Mouse (Mus musculus) left cerebral cortex, adult 11 months (tissue): ENCODE measurements around the gene Acsf2.

Experiments used
- DNase-seq: peaks from one replicate; pipeline ENCODE4 v3.0.0; 2022; ENCODE audit warnings: low spot score

Gene Acsf2

GRCm38 (mm10) chr11:94598437-94599120 lies 3.1 kb downstream of the Acsf2 start:
- DNase-seq = no peak

- DNase-seq = no peak
These were observed 4.4 kb downstream of the Acsf2 start for GRCm38 (mm10) chr11:94597319-94597718.

- no peak for DNase-seq
These were observed 5.3 kb downstream of the Acsf2 start for GRCm38 (mm10) chr11:94596311-94596852.

- DNase-seq = no peak
These were observed 14.2 kb downstream of the Acsf2 start for GRCm38 (mm10) chr11:94587511-94587910.

- DNase-seq = no peak
These were observed 16.6 kb downstream of the Acsf2 start for GRCm38 (mm10) chr11:94585091-94585490.

GRCm38 (mm10) chr11:94580111-94580740 lies 21.4 kb downstream of the Acsf2 start:
- DNase-seq = no peak

- no peak for DNase-seq
These were observed 25.3 kb downstream of the Acsf2 start for GRCm38 (mm10) chr11:94576361-94576760.

- DNase-seq = no peak
These were observed 26.6 kb downstream of the Acsf2 start for GRCm38 (mm10) chr11:94575036-94575435.

GRCm38 (mm10) chr11:94574560-94574959 lies 27.1 kb downstream of the Acsf2 start:
- DNase-seq = no peak

GRCm38 (mm10) chr11:94571850-94572249 lies 29.8 kb downstream of the Acsf2 start:
- DNase-seq = no peak

- no peak for DNase-seq
These were observed 31.1 kb downstream of the Acsf2 start for GRCm38 (mm10) chr11:94570612-94571011.

GRCm38 (mm10) chr11:94567326-94567725 lies 34.3 kb downstream of the Acsf2 start:
- DNase-seq = no peak

GRCm38 (mm10) chr11:94566534-94566933 lies 35.1 kb downstream of the Acsf2 start:
- DNase-seq = no peak

- DNase-seq = no peak
These were observed 36.6 kb downstream of the Acsf2 start for GRCm38 (mm10) chr11:94565151-94565479.

- no peak for DNase-seq
These were observed 37.1 kb downstream of the Acsf2 start, which contains the start of gene Chad for GRCm38 (mm10) chr11:94564437-94565150. TSS of gene Chad (plus strand) at chr11:94565047.

- no peak for DNase-seq
These were observed 37.9 kb downstream of the Acsf2 start for GRCm38 (mm10) chr11:94563821-94564220.

- DNase-seq = no peak
These were observed 38.3 kb downstream of the Acsf2 start for GRCm38 (mm10) chr11:94563383-94563782.

GRCm38 (mm10) chr11:94558226-94558625 lies 43.4 kb downstream of the Acsf2 start:
- DNase-seq = no peak

- DNase-seq = no peak
These were observed 51.3 kb downstream of the Acsf2 start for GRCm38 (mm10) chr11:94550442-94550744.

- DNase-seq = no peak
These were observed 51.8 kb downstream of the Acsf2 start for GRCm38 (mm10) chr11:94549691-94550441.

GRCm38 (mm10) chr11:94548888-94549690 lies 52.6 kb downstream of the Acsf2 start, which contains the start of gene Rsad1:
TSS of gene Rsad1 (minus strand) at chr11:94549255.
- DNase-seq = peak; percentile 92
